Mouse (Mus musculus): Measurements from ENCODE around the gene Olfr1463.

The Olfr1463 gene

GRCm38 (mm10) chr19:13231028-13231427 lies at the start of gene Olfr1463:
TSS of gene Olfr1463 (plus strand) at chr19:13231328.
- no peak for DNase-seq

- no peak for DNase-seq
Measured at GRCm38 (mm10) chr19:13185434-13185833, 45.7 kb upstream of the Olfr1463 start, which contains the start of gene Olfr1462. TSS of gene Olfr1462 (plus strand) at chr19:13185734.

- no peak for DNase-seq
Measured at GRCm38 (mm10) chr19:13221666-13222065, 9.5 kb upstream of the Olfr1463 start.

Measured in lung, postnatal 14 days (tissue).